Mouse (Mus musculus) spleen, embryonic (tissue): ENCODE measurements at regions not wholly inside any gene's neighbourhood (a gene's known extent, or its start where the extent isn't known, plus 50 kb on each side); places are given as distances from the start of the nearest gene placed in this dataset.

Source experiments
- CTCF ChIA-PET: fragments of 350-600 bp; sonication (Branson Sonifier 250); formaldehyde crosslinking; loops from one replicate; lab custom pipeline; 2022; lab: Charles Lee

DNA sequence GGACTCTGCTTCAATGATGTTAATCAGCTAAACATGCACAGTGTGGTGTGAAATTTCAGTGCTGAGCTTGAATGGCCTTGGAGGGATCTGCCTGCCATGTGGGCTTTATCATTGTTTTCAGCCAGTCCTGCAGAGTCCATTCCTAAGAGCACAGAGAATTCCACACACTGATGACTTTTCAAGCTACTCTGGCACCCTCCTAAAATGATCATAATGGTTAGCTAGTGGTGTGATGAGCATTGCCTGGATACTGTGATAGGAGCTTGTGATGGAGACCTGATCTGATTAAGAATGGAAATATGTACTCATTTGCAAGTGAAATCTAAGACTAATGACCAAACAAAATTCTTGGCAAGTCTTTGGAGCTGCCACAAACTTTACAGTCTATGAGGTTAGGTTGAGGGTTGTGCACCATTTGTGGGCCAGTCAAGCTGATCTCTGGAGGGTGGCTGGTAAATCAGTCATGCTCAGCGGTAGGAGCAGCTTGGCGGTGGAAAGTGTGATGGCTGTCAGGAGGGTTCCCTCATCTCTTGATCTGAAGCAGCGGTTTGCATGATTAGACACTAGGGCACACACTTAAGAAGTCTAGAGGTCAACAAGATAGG is 91.0 kb upstream of the Cep162 start:
- CTCF ChIA-PET = no interaction called here

DNA sequence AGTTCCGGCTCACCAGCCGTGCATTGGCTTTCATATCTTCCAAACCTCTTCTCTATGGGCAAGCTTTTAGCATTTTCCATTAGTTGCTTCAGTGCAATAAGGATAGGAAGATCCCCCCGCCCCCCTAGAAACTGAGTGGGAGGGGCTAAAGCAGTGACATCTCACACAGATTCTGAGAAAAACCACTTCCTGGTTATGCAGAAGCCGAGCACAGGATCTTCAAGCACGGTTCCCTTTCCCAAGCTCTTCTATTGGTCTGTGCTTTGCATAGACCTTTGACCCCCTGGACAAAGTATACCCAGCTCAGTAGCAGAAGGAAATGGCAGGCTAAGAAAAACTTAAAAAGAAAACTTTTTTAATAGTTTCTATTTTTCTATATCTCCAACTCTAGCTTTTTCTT is 86.1 kb upstream of the Cep162 start:
- CTCF ChIA-PET = no interaction called here

DNA sequence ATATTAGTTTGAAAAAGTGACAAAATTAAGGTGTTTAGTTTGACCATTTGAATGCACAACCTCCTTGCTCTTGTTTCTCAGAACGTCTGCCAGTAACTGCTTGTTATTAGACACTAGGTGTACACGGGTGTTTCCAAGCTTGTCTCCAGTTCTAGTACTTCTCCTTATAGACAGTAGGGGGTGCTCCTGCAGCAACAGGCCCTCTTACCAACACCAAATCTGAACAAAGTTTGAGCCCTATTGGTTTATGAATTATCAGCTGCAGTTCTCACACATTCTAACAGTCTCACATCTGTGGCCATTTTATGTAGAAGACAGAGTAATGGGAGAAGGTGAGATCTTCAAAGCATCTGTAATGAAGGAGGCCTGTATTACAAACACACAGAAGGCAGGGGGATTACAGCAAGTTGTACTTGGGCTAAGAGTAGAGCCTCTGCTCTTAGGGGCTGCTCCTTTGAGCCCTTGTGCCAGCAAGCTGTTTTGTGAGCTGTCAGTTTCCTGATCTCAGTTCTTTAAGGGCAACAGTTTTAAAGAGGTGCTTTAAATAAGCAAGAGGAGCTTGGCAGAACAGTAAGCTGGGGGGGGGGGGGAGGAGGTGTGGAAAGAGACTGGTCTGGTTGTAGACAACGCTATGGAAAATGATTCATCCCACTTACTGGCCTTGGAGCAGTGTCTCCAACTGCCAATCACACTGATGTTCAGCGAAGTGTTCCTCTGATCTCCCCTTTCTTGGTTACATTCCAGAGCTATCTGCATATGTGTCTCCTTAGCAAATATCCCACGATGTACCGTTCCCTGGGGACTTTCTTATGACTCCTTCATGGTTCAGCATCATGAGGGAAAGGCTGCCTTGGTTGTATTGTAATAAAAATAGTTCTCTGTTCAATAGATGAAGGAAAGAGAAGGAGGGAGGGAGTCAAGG is 71.3 kb upstream of the Cep162 start:
- CTCF ChIA-PET = no interaction called here

DNA sequence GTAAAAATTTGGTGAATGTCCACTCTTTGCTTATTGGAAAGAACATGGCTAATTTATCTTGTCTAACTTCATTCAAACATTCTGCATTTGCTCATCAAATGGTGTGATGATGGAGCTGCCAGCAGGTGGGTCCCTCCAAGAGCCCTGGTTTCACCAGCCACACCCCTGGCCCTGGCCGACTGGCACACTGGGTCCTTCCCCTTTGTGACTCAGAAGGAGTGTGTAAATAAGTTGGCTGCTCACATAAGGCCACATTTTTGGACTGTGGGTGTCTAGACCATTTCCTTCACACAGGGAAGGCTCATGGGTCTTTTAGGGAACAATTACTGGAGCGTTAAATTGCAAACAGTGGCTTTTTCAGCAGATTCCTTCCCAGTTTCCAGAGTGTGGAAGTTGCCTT is 68.4 kb upstream of the Cep162 start:
- CTCF ChIA-PET = no interaction called here

DNA sequence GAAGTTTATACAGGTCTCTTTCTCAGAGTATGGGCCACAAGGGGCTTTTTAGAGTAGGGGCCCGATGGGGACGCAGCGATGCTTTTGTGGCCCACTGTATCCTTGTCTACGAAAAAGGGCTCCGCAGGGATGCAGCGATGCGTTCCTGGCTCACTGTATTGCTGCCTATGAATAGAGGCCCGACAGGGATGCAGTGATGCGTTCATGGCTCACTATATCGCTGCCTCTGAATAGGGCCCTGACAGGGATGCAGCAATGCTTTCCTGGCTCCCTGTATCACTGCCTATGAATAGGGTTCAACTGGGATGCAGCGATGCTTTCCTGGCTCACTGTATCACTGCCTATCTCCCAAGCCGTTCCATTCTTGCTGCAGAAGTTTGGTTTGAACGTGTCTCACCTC is 65.4 kb upstream of the Cep162 start:
- CTCF ChIA-PET = no interaction called here

DNA sequence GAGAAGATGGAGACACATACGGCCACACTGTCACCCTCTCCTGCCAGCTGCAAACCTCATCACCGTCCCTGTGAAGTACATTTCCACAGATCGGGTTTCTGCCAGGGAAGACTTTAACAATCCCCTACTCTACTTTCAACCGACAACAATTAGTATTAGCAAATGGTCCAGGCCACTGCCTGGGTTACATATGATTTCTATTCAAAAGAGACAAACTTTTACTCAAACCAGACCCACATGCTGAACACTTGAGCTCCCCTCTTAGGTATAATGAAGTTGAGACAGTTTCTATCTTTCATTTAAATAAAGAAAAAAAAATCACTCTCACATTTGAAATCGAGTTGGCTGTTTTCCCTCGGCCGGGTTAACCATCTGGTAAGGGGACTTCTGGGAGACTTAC is 63.4 kb upstream of the Cep162 start:
- CTCF ChIA-PET = no interaction called here

DNA sequence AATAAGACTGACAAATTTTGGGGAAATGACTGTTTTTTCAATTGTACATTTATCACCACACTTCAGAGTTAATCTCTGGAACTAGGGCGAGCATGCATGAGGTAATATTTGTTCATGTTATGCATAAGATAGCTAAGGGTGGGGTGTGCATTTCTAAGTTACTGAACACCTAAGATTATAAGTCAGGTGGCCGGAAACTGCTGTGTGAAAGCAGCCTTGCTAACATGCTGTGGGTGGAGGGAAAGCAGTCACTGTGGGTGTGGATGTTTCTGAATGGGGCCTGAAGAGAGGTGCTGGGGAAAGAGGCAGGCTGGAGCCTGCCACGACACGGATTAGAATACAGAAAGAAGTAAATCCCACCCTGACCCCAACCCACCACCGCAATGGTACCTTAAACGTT is 54.8 kb upstream of the Cep162 start:
- CTCF ChIA-PET = no interaction called here
